Mouse (Mus musculus) hindbrain, embryonic 11.5 days (tissue): ENCODE results near the gene Olfr524. TPM values are rescaled to one million over a fixed set of nuclear protein-coding genes. Genes with fewer than 3 reads are reported as not detected.

ENCODE experiments used
- ATAC-seq: fragments of 200-750 bp; cut with Nextera tagmentation; 2 replicates; pipeline ENCODE4 v1.8.0; 2017; ENCODE audit warnings: mild to moderate bottlenecking, moderate TSS enrichment, moderate library complexity; ENCODE audit not compliant: low FRiP score
- DNase-seq: peaks from one replicate; pipeline ENCODE4 v3.0.0-alpha.2; 2015; ENCODE audit warnings: low spot score
- H3K27ac ChIP-seq: fragments of 300-500 bp; sonication (generic); 2 replicates; pipeline ENCODE4 v1.5.1; 2014; ENCODE audit warnings: mild to moderate bottlenecking, low read depth, low read length
- H3K27me3 ChIP-seq: fragments of 300-500 bp; sonication (generic); 2 replicates; pipeline ENCODE4 v1.6.1; 2014; ENCODE audit warnings: mild to moderate bottlenecking, low read length, moderate library complexity, mixed read lengths; ENCODE audit not compliant: control insufficient read depth, insufficient read depth
- H3K36me3 ChIP-seq: fragments of 300-500 bp; sonication (generic); 2 replicates; pipeline ENCODE4 v1.6.1; 2014; ENCODE audit warnings: mild to moderate bottlenecking, low read length, moderate library complexity, mixed read lengths; ENCODE audit not compliant: control insufficient read depth, insufficient read depth
- H3K4me1 ChIP-seq: fragments of 300-500 bp; sonication (generic); replicated peaks from 2 replicates; pipeline ENCODE4 v1.6.1; 2014; ENCODE audit warnings: low read length, mixed read lengths; ENCODE audit not compliant: control insufficient read depth, insufficient read depth
- H3K4me2 ChIP-seq: fragments of 300-500 bp; sonication (generic); replicated peaks from 2 replicates; pipeline ENCODE4 v1.6.1; 2014; ENCODE audit warnings: mild to moderate bottlenecking, low read depth, low read length
- H3K4me3 ChIP-seq: fragments of 300-500 bp; sonication (generic); 2 replicates; pipeline ENCODE4 v1.5.1; 2014; ENCODE audit warnings: low read depth, low read length
- H3K9ac ChIP-seq: fragments of 300-500 bp; sonication (generic); 2 replicates; pipeline ENCODE4 v1.6.1; 2014; ENCODE audit warnings: low read depth, low read length
- H3K9me3 ChIP-seq: fragments of 300-500 bp; sonication (generic); 2 replicates; pipeline ENCODE4 v1.6.1; 2016; ENCODE audit warnings: low read length; ENCODE audit not compliant: control insufficient read depth
- WGBS: fragments of 180-500 bp; shearing (Covaris S2); extraction: QIAGEN DNeasy Blood & Tissue Kit; methylation state at CpG from one replicate; pipeline ENCODE4 v1.1.7; 2014; 5-methylcytosine and 5-hydroxymethylcytosine counted together
- polyA plus RNA-seq: library from polyadenylated mRNA; unstranded; fragments of >200 nt; fragmentation: Nextera tagmentation; extraction: Ambion mirVana; gene quantifications from 2 replicates; pipeline ENCODE4 v1.2.1, GENCODE M21; 2014

Olfr524 gene
- polyA plus RNA-seq, 1 experiment from 2014 or later, result not detected

DNA sequence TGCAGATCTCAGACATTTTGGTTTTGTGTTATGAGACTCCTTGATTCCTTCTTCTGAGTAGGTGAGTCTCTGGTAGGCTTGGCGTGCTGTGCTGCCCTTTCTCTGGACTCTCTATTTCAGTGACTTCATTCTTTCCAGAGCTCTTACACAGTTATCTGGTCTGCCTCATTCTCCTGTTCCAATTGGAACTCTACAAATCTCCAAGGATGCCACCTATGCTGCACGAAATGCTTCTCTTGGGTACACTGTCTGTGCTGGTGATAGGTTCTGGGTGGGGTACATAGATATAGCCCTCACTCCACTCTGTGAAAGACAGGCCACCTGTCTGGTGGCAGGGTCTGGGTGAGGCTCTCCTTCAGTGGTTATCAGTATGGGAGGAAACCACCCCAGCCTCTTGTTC lies 12.2 kb upstream of the Olfr524 start, which contains the start of gene Cd163l1:
Gene Cd163l1, plus strand, starts transcription at position 301 of the 400 bp plus-strand sequence.
- Histone ChIP-seq H3K9ac (no peak within 1 kb of the TSS), H3K9me3 (no peaks in the 10 kb centered on the region), H3K27me3 (no peaks in the 10 kb centered on the region), H3K4me2 (no peak within 1 kb of the TSS), H3K36me3 (no peaks in the 10 kb centered on the region), H3K4me1 (no peaks in the 10 kb centered on the region), H3K27ac (no peak within 1 kb of the TSS), H3K4me3 (no peak within 1 kb of the TSS)
- 93% methylated on average over 2 of the region's 2 CpGs for WGBS
- no peak for DNase-seq
- ATAC-seq, result no peak

- no peak overlapping the region for H3K9ac ChIP-seq
- 83% methylated on average over 5 of the region's 5 CpGs for WGBS
- H3K36me3 ChIP-seq, result no peaks in the 10 kb centered on the region
- no peaks in the 10 kb centered on the region for H3K9me3 ChIP-seq
- no peak overlapping the region for H3K27ac ChIP-seq
- H3K4me2 ChIP-seq, result no peak overlapping the region
- no peaks in the 10 kb centered on the region for H3K4me1 ChIP-seq
- H3K4me3 ChIP-seq, result no peak overlapping the region
- no peak for ATAC-seq
- H3K27me3 ChIP-seq, result no peaks in the 10 kb centered on the region
- no peak for DNase-seq
Measured at GRCm38 (mm10) chr7:140213841-140214240, 8.1 kb upstream of the Olfr524 start.

DNA sequence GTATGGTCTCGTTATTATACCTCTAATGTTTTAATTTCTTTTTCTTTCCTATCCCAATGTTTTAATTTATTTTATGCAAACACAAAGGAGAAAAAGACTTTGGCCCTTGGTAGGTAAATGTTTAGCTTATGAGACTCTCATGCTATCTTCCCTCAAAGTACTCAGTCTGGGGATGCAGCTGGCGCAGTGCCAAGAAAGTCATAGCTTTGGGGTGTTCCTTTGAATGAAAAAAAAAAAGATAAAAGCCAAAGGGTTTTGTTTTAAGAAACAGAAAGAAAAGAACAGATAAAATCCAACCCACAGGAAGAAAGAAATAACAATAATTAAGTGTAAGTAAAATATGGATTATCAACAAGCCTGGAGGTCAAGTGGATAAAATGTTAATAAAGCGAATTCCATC lies 2.9 kb upstream of the Olfr524 start:
- ATAC-seq (no peak), DNase-seq (no peak)
- Histone ChIP-seq H3K9ac (no peak overlapping the region), H3K4me1 (no peaks in the 10 kb centered on the region), H3K4me2 (no peak overlapping the region), H3K36me3 (no peaks in the 10 kb centered on the region), H3K9me3 (no peaks in the 10 kb centered on the region), H3K27ac (no peak overlapping the region), H3K4me3 (no peak overlapping the region), H3K27me3 (no peaks in the 10 kb centered on the region)
- 90% methylated on average over 3 of the region's 3 CpGs for WGBS

DNA sequence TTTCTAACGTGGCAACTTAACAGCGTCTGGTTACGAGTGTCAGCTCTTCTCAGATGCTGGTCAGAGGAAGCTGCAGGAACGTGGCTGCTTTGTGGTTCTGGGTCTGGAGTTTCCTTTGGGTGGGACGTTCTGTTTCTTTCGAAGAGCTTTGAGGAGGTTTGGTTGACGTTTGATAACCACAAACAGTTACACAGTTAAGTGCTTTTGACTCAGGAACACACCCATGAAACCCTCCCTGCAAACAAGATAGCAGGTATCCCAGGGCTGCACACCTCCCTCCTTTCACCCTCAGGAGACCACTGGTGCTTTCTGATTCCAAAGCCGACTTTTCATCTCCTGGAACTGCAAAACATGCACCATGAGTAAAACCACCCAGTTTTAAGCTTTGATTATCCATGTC lies 2.4 kb upstream of the Olfr524 start:
- ATAC-seq, result no peak
- DNase-seq, result no peak
- Histone ChIP-seq H3K27ac (no peak overlapping the region), H3K4me2 (no peak overlapping the region), H3K36me3 (no peaks in the 10 kb centered on the region), H3K4me1 (no peaks in the 10 kb centered on the region), H3K27me3 (no peaks in the 10 kb centered on the region), H3K9ac (no peak overlapping the region), H3K9me3 (no peaks in the 10 kb centered on the region), H3K4me3 (no peak overlapping the region)
- WGBS, result 85% methylated on average over 8 of the region's 8 CpGs

- H3K36me3 ChIP-seq, result no peaks in the 10 kb centered on the region
- H3K4me3 ChIP-seq, result no peak overlapping the region
- no peak for DNase-seq
- H3K27ac ChIP-seq, result no peak overlapping the region
- no peak overlapping the region for H3K9ac ChIP-seq
- WGBS, result 89% methylated on average over 3 of the region's 3 CpGs
- no peak for ATAC-seq
- H3K27me3 ChIP-seq, result no peaks in the 10 kb centered on the region
- H3K4me2 ChIP-seq, result no peak overlapping the region
- no peaks in the 10 kb centered on the region for H3K9me3 ChIP-seq
- no peaks in the 10 kb centered on the region for H3K4me1 ChIP-seq
Measured at GRCm38 (mm10) chr7:140206904-140207303, 1.1 kb upstream of the Olfr524 start.

- no peaks in the 10 kb centered on the region for H3K27me3 ChIP-seq
- H3K4me3 ChIP-seq, result no peak overlapping the region
- no peaks in the 10 kb centered on the region for H3K36me3 ChIP-seq
- no peaks in the 10 kb centered on the region for H3K9me3 ChIP-seq
- H3K27ac ChIP-seq, result no peak overlapping the region
- 91% methylated on average over 4 of the region's 4 CpGs for WGBS
- DNase-seq (no peak), ATAC-seq (no peak)
- H3K9ac ChIP-seq, result no peak overlapping the region
- H3K4me2 ChIP-seq, result no peak overlapping the region
- no peaks in the 10 kb centered on the region for H3K4me1 ChIP-seq
Measured at GRCm38 (mm10) chr7:140201090-140201489, 4.7 kb downstream of the Olfr524 start.

GRCm38 (mm10) chr7:140196002-140196401 lies 9.8 kb downstream of the Olfr524 start:
- 85% methylated on average over 8 of the region's 8 CpGs for WGBS
- no peak for ATAC-seq

GRCm38 (mm10) chr7:140194031-140194430 lies 11.7 kb downstream of the Olfr524 start:
- WGBS, result 95% methylated on average over 4 of the region's 4 CpGs
- no peak for ATAC-seq
- no peak for DNase-seq

More at GRCm38 (mm10) chr7:140196002-140196401, 9.8 kb downstream of the Olfr524 start:
- no peak for DNase-seq
- Histone ChIP-seq H3K36me3 (no peaks in the 10 kb centered on the region), H3K27ac (no peak overlapping the region), H3K4me3 (no peak overlapping the region), H3K4me2 (no peak overlapping the region), H3K4me1 (no peaks in the 10 kb centered on the region), H3K27me3 (no peaks in the 10 kb centered on the region), H3K9me3 (no peaks in the 10 kb centered on the region), H3K9ac (no peak overlapping the region)

DNA sequence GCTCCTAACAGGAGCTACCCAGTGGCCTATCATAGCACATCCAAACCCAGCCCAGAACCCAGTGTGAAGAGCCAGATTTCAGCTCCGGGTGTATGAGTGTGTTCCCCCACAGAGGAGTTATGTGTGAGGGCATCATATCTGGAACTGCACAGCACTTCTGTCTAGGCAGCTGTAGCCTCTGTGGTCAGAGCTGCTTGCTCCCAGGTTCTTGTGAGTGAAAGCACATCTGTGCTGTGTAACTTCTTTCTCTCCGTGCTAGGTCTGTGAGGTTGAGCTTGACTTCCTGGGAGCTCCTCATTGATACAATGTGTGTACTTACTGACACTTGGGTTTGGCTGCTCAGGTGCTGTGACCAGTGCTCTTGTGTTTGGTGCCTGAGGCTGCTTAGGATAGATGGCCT lies 12.9 kb downstream of the Olfr524 start:
- Histone ChIP-seq H3K9me3 (no peaks in the 10 kb centered on the region), H3K27me3 (no peaks in the 10 kb centered on the region), H3K36me3 (no peaks in the 10 kb centered on the region), H3K9ac (no peak overlapping the region), H3K4me2 (no peak overlapping the region), H3K27ac (no peak overlapping the region), H3K4me1 (no peaks in the 10 kb centered on the region), H3K4me3 (no peak overlapping the region)
- WGBS, result 91% methylated on average over 2 of the region's 2 CpGs
- no peak for DNase-seq
- no peak for ATAC-seq

More at GRCm38 (mm10) chr7:140194031-140194430, 11.7 kb downstream of the Olfr524 start:
- no peak overlapping the region for H3K4me2 ChIP-seq
- no peaks in the 10 kb centered on the region for H3K4me1 ChIP-seq
- no peak overlapping the region for H3K4me3 ChIP-seq
- H3K27ac ChIP-seq, result no peak overlapping the region
- no peaks in the 10 kb centered on the region for H3K9me3 ChIP-seq
- H3K9ac ChIP-seq, result no peak overlapping the region
- no peaks in the 10 kb centered on the region for H3K36me3 ChIP-seq
- no peaks in the 10 kb centered on the region for H3K27me3 ChIP-seq
